Mouse (Mus musculus) stomach, embryonic 14.5 days (tissue): ENCODE data around the gene Pdk1. TPM values are rescaled to one million over a fixed set of nuclear protein-coding genes. Genes with fewer than 3 reads are reported as not detected.

Experiments
- ATAC-seq: fragments of 200-750 bp; cut with Nextera tagmentation; 2 replicates; pipeline ENCODE4 v1.8.0; 2017; ENCODE audit warnings: low read depth, moderate TSS enrichment; ENCODE audit not compliant: insufficient number of reproducible peaks, insufficient read depth, low FRiP score
- H3K27ac ChIP-seq: fragments of 300-500 bp; sonication (generic); 2 replicates; pipeline ENCODE4 v1.5.1; 2014; ENCODE audit warnings: mild to moderate bottlenecking, low read length, moderate library complexity, mixed read lengths
- H3K27me3 ChIP-seq: fragments of 300-500 bp; sonication (generic); 2 replicates; pipeline ENCODE4 v1.6.1; 2014; ENCODE audit warnings: low read length, control low read depth, mixed read lengths; ENCODE audit not compliant: control insufficient read depth, insufficient read depth
- H3K36me3 ChIP-seq: fragments of 300-500 bp; sonication (generic); 2 replicates; pipeline ENCODE4 v1.6.1; 2014; ENCODE audit warnings: mild to moderate bottlenecking, control low read depth, low read length, moderate library complexity, mixed read lengths; ENCODE audit not compliant: control insufficient read depth, insufficient read depth
- H3K4me1 ChIP-seq: fragments of 300-500 bp; sonication (generic); 2 replicates; pipeline ENCODE4 v1.6.1; 2014; ENCODE audit warnings: low read length, control low read depth, mixed read lengths; ENCODE audit not compliant: control insufficient read depth, insufficient read depth
- H3K4me2 ChIP-seq: fragments of 300-500 bp; sonication (generic); replicated peaks from 2 replicates; pipeline ENCODE4 v1.6.1; 2014; ENCODE audit warnings: low read depth, low read length, control low read depth
- H3K4me3 ChIP-seq: fragments of 300-500 bp; sonication (generic); 2 replicates; pipeline ENCODE4 v1.5.1; 2014; ENCODE audit warnings: low read depth, low read length, control low read depth
- H3K9ac ChIP-seq: fragments of 300-500 bp; sonication (generic); replicated peaks from 2 replicates; pipeline ENCODE4 v1.6.1; 2014; ENCODE audit warnings: low read depth, mild to moderate bottlenecking, control low read depth, low read length, moderate library complexity, mixed read lengths
- H3K9me3 ChIP-seq: fragments of 300-500 bp; sonication (generic); 2 replicates; pipeline ENCODE4 v1.6.1; 2016; ENCODE audit warnings: low read depth, low read length, control low read depth; ENCODE audit not compliant: control insufficient read depth
- WGBS: fragments of 180-500 bp; shearing (Covaris S2); extraction: QIAGEN DNeasy Blood & Tissue Kit; methylation state at CpG from one replicate; pipeline ENCODE4 v1.1.7; 2014; 5-methylcytosine and 5-hydroxymethylcytosine counted together
- polyA plus RNA-seq: library from polyadenylated mRNA; unstranded; fragments of >200 nt; fragmentation: Nextera tagmentation; extraction: Ambion mirVana; gene quantifications from 2 replicates; pipeline ENCODE4 v1.2.1, GENCODE M21; 2014

The Pdk1 gene
- 71.6 and 83.3 TPM in 2 replicates for polyA plus RNA-seq

- Histone ChIP-seq H3K4me2 (peak within 1 kb of the TSS; percentile 91), H3K27me3 (no peaks in the 10 kb centered on the region), H3K4me1 (no peaks in the 10 kb centered on the region), H3K36me3 (no peaks in the 10 kb centered on the region; the same call in 1 of the 2 replicates), H3K27ac (peak within 1 kb of the TSS; percentile 98), H3K9ac (peak within 1 kb of the TSS; percentile 68), H3K4me3 (peak within 1 kb of the TSS; percentile 83), H3K9me3 (no peaks in the 10 kb centered on the region)
- WGBS: under 1% methylated on average over 55 of the region's 55 CpGs
- ATAC-seq: peak; percentile 95
Measured at GRCm38 (mm10) chr2:71872801-71873443, at the start of gene Pdk1. Pdk1 (plus strand) TSS chr2:71873224.

DNA sequence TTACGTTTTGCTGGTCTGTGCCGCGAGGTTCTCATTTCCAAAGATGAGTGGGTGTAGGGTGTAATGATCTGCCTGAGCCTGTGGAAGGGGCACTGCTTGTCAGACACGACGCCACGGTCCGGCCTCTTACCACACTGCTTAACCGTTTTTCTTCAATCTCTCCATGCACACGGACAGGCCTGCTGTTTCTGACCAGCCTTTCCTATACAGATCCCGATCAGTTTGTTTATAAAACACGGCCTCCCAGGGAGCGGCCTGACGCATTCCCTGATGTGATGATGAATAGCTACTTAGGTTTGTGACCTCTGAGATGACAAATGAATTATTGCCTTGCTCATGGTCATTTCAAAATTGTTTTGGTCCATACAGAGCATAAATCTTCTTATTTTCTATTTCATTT is 48.9 kb upstream of the Pdk1 start:
- WGBS: 42% methylated on average over 13 of the region's 13 CpGs
- Histone ChIP-seq H3K9ac (no peak overlapping the region), H3K4me2 (no peak overlapping the region), H3K27me3 (no peaks in the 10 kb centered on the region), H3K9me3 (no peaks in the 10 kb centered on the region), H3K36me3 (no peaks in the 10 kb centered on the region; the same call in 1 of the 2 replicates), H3K4me1 (no peaks in the 10 kb centered on the region), H3K27ac (no peak overlapping the region), H3K4me3 (no peak overlapping the region)
- ATAC-seq: no peak

GRCm38 (mm10) chr2:71827711-71828110 is 45.3 kb upstream of the Pdk1 start:
- no peak overlapping the region for H3K4me3 ChIP-seq
- H3K4me2 ChIP-seq: no peak overlapping the region
- no peak for ATAC-seq
- H3K36me3 ChIP-seq: no peaks in the 10 kb centered on the region; the same call in 1 of the 2 replicates
- H3K27ac ChIP-seq: no peak overlapping the region
- H3K9ac ChIP-seq: no peak overlapping the region
- H3K27me3 ChIP-seq: no peaks in the 10 kb centered on the region
- no peaks in the 10 kb centered on the region for H3K4me1 ChIP-seq
- H3K9me3 ChIP-seq: no peaks in the 10 kb centered on the region
- WGBS: 78% methylated on average over 13 of the region's 13 CpGs

DNA sequence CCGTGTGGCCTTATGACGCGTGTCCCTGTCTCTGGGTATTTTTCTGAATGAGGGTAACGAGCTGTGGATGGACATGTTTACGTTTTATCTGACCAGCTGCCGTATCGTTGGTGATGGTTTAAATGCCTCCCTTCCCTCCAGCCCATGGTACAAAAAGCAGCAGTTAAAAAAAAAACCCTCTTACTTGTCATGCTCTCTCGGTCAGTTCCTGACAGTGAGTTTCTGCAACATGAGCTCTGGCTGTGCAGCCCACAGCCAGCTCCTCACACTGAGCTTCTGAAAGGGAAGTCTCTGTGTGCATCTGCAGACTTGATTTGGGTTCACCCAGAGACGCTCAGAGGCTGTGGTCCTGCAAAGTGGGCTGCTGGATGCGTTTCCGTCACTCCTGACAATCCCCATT is 44.1 kb upstream of the Pdk1 start:
- no peaks in the 10 kb centered on the region for H3K4me1 ChIP-seq
- no peak overlapping the region for H3K9ac ChIP-seq
- no peaks in the 10 kb centered on the region for H3K9me3 ChIP-seq
- no peak overlapping the region for H3K4me2 ChIP-seq
- no peaks in the 10 kb centered on the region; the same call in 1 of the 2 replicates for H3K36me3 ChIP-seq
- H3K27ac ChIP-seq: no peak overlapping the region
- ATAC-seq: no peak
- WGBS: 44% methylated on average over 11 of the region's 11 CpGs
- no peaks in the 10 kb centered on the region for H3K27me3 ChIP-seq
- no peak overlapping the region for H3K4me3 ChIP-seq

DNA sequence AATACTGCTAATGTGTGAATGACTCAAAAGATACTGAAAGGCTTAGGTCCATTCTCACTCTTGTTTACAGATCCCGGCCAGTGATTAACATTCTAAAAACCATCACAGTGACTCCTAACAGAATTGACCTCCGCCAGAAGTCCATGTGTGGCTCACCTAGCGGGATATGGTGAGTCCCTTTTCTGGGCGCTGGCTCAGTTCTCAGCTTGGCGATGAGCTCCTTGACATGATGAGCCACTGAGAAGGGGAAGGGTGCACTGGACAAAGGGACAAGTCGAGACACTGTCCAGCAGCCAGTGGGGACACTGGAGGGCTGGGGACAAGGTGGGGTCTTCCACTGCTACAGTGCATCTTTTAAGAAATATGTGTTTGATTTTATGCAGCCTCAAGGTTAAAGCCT is 39.4 kb upstream of the Pdk1 start:
- H3K4me3 ChIP-seq: no peak overlapping the region
- H3K4me2 ChIP-seq: no peak overlapping the region
- no peak for ATAC-seq
- no peaks in the 10 kb centered on the region for H3K36me3 ChIP-seq
- WGBS: 69% methylated on average over 6 of the region's 6 CpGs
- peaks cover 3% of the 10 kb centered on the region; the same call in 1 of the 2 replicates for H3K4me1 ChIP-seq
- no peaks in the 10 kb centered on the region for H3K27me3 ChIP-seq
- H3K27ac ChIP-seq: no peak overlapping the region
- H3K9me3 ChIP-seq: no peaks in the 10 kb centered on the region
- H3K9ac ChIP-seq: no peak overlapping the region

GRCm38 (mm10) chr2:71834371-71834770 is 38.7 kb upstream of the Pdk1 start:
- Histone ChIP-seq H3K36me3 (no peaks in the 10 kb centered on the region), H3K9me3 (no peaks in the 10 kb centered on the region), H3K27me3 (no peaks in the 10 kb centered on the region), H3K4me2 (no peak overlapping the region), H3K27ac (no peak overlapping the region), H3K4me1 (peaks cover 3% of the 10 kb centered on the region; the same call in 1 of the 2 replicates), H3K4me3 (no peak overlapping the region), H3K9ac (no peak overlapping the region)
- ATAC-seq: no peak
- WGBS: 77% methylated on average over 7 of the region's 7 CpGs

GRCm38 (mm10) chr2:71835556-71835955 is 37.5 kb upstream of the Pdk1 start:
- Histone ChIP-seq H3K9me3 (no peaks in the 10 kb centered on the region), H3K9ac (no peak overlapping the region), H3K27ac (no peak overlapping the region), H3K4me3 (no peak overlapping the region), H3K36me3 (no peaks in the 10 kb centered on the region), H3K4me2 (no peak overlapping the region), H3K27me3 (no peaks in the 10 kb centered on the region), H3K4me1 (peaks cover 3% of the 10 kb centered on the region; the same call in 1 of the 2 replicates)
- no peak for ATAC-seq
- WGBS: 75% methylated on average over 8 of the region's 8 CpGs

GRCm38 (mm10) chr2:71836232-71836631 is 36.8 kb upstream of the Pdk1 start:
- H3K9me3 ChIP-seq: no peaks in the 10 kb centered on the region
- 86% methylated on average over 4 of the region's 4 CpGs for WGBS
- ATAC-seq: no peak
- H3K27me3 ChIP-seq: no peaks in the 10 kb centered on the region
- H3K4me3 ChIP-seq: no peak overlapping the region
- no peak overlapping the region for H3K9ac ChIP-seq
- H3K4me1 ChIP-seq: peaks cover 3% of the 10 kb centered on the region; the same call in 1 of the 2 replicates
- H3K36me3 ChIP-seq: no peaks in the 10 kb centered on the region; the same call in 1 of the 2 replicates
- H3K27ac ChIP-seq: no peak overlapping the region
- no peak overlapping the region for H3K4me2 ChIP-seq

DNA sequence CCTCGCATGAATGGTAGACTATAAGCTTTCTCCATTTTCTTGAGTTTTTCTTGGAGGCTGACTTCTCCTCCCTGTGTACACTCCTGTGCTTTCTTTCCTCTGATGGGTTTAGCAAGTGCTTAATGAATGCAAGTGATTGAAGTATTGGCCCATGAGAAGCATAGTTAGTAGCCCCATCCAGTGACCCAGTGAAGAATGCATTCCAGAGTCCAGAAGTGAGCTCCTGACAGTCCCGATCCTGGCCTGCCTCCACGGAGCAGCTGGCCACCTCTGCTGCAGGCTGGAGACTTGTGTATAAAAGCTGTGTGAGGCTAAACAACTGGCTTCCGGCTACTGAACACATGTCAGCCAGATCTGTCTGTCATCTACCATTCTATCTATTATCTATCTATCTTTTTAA is 35.8 kb upstream of the Pdk1 start:
- ATAC-seq: no peak

More for the DNA sequence above, 35.8 kb upstream of the Pdk1 start:
- Histone ChIP-seq H3K27ac (no peak overlapping the region), H3K4me2 (no peak overlapping the region), H3K36me3 (no peaks in the 10 kb centered on the region; the same call in 1 of the 2 replicates), H3K4me3 (no peak overlapping the region), H3K27me3 (no peaks in the 10 kb centered on the region), H3K9me3 (no peaks in the 10 kb centered on the region), H3K9ac (no peak overlapping the region), H3K4me1 (peaks cover 3% of the 10 kb centered on the region; the same call in 1 of the 2 replicates)
- 48% methylated on average over 4 of the region's 4 CpGs for whole genome bisulfite sequencing
